Mouse (Mus musculus): ENCODE measurements around the gene Stpg4. TPM values are rescaled to one million over a fixed set of nuclear protein-coding genes. Genes with fewer than 3 reads are reported as not detected.

Stpg4 gene
- polyA plus RNA-seq, 1 experiment from 2014 or later, result not detected

DNA sequence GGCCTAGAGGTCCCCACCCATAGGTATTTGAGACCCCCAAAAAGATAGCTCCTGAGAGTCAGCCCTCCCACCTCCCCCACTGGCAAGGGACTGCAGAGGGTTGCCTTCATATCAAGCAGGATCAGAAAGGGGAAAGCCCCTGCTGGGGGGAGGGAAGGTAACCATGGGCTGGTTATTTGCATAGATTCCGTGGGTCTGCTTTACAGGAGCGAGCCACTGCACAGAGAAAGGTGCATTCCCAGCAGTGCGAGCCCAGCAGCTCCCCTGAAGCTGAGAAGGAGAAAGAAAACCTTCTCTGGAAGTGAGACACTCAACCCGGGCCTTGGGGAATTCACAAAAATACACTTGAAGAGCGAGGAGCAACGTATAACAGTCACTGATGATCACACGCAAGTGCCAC, 9.5 kb downstream of the Stpg4 start:
- Histone ChIP-seq H3K36me3 (replicated peaks) (no peaks in the 10 kb centered on the region), H3K9ac (no peak overlapping the region), H3K9me3 (replicated peaks) (no peaks in the 10 kb centered on the region), H3K4me1 (replicated peaks) (no peaks in the 10 kb centered on the region), H3K27ac (replicated peaks) (no peak overlapping the region), H3K27me3 (no peaks in the 10 kb centered on the region), H3K4me2 (no peak overlapping the region), H3K4me3 (replicated peaks) (no peak overlapping the region)
- WGBS (ENCODE audit: insufficient replicate concordance), result 67% methylated on average over 7 of the region's 7 CpGs
- ATAC-seq (ENCODE audit: insufficient read depth), result no peak

DNA sequence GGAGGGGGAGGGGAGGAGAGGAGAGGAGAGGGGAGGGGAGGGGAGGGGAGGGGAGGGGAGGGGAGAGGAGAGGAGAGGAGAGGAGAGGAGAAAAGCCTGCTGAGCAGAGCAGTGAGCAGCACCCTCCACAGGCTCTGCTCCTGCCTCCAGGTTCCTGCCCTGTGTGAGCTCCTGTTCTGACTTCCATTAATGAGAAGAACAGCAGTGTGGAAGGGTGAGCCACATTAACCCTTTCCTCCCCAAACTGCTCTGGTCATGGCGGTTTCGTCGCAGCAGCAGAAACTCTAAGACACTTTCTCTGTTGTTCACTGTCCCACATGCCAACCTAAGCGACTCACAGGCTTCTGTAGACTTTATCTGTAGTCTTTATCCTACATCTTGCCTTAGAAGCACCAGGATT, 20.9 kb downstream of the Stpg4 start:
- ATAC-seq (ENCODE audit: insufficient read depth), result no peak
- Histone ChIP-seq H3K9ac (no peak overlapping the region), H3K27me3 (no peaks in the 10 kb centered on the region), H3K9me3 (replicated peaks) (no peaks in the 10 kb centered on the region), H3K4me1 (replicated peaks) (no peaks in the 10 kb centered on the region), H3K4me2 (no peak overlapping the region), H3K36me3 (replicated peaks) (no peaks in the 10 kb centered on the region), H3K27ac (replicated peaks) (no peak overlapping the region), H3K4me3 (replicated peaks) (no peak overlapping the region)
- 77% methylated on average over 4 of the region's 4 CpGs for WGBS (ENCODE audit: insufficient replicate concordance)

DNA sequence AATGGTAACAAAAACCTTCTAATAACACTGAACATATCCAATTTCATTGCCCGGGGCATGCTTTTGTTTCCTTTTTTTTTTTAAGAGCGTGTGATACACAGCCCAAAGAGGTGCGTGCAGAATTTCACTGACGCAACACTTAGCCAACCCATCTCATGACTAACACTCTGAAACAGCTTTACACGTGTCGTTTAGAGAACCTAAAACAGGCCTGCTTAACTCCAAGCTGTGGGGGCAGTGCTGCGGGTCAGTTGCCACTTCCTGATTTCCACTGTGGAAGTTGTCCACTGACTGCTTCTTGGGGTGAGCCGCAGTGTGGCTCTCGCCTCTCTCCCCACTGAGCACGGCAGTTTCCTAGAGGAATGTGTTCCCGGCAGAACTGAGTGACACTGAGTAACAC, 22.0 kb downstream of the Stpg4 start:
- Histone ChIP-seq H3K4me1 (replicated peaks) (no peaks in the 10 kb centered on the region), H3K36me3 (replicated peaks) (no peaks in the 10 kb centered on the region), H3K4me2 (no peak overlapping the region), H3K27me3 (no peaks in the 10 kb centered on the region), H3K9me3 (replicated peaks) (no peaks in the 10 kb centered on the region), H3K4me3 (replicated peaks) (no peak overlapping the region), H3K9ac (no peak overlapping the region), H3K27ac (replicated peaks) (no peak overlapping the region)
- peak; percentile 28; the same call in 1 of the 2 replicates for ATAC-seq (ENCODE audit: insufficient read depth)
- WGBS (ENCODE audit: insufficient replicate concordance), result 44% methylated on average over 11 of the region's 11 CpGs

DNA sequence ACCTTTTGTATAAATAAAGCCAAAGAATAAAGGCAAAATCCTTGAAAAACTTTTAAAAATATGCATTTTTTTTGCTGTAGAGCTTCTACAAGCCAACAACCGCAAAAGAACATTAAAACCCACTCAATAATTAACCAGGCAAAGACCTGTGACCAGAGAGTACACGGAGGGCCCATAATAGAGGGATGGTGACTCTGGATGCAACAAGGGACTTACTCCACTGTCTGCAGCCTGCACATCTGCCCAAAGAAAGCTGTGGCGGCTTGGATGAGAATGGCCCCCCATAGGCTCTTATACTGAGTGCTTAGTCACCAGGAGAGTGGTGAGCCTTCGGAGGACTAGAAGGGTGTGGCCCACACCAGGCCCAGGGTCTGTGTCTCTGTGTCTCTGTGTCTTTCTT, 24.1 kb downstream of the Stpg4 start:
- Histone ChIP-seq H3K36me3 (replicated peaks) (no peaks in the 10 kb centered on the region), H3K4me1 (replicated peaks) (no peaks in the 10 kb centered on the region), H3K9ac (no peak overlapping the region), H3K27me3 (no peaks in the 10 kb centered on the region), H3K4me3 (replicated peaks) (no peak overlapping the region), H3K27ac (replicated peaks) (no peak overlapping the region), H3K9me3 (replicated peaks) (no peaks in the 10 kb centered on the region), H3K4me2 (no peak overlapping the region)
- no peak for ATAC-seq (ENCODE audit: insufficient read depth)
- WGBS (ENCODE audit: insufficient replicate concordance), result 56% methylated on average over 4 of the region's 4 CpGs

DNA sequence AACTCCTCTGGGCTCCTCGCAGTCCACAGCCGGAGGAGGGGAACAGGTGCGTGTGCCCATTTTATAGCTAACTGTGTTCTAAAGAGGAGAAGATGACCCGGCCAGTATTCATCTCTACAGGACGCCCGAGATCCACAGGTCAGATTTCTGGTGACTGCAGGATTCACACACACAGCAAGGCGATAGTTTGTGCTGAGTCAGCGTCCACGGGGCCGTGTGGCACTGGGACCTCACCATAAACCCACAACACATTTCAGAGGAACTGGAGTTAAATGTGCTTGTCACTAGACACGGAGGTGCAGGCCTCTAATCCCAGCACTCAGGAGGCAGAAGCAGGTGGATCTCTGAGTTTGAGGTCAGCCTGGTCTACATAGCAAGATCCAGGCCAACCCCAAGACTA, 25.1 kb downstream of the Stpg4 start:
- no peaks in the 10 kb centered on the region for H3K9me3 ChIP-seq (replicated peaks)
- no peaks in the 10 kb centered on the region for H3K4me1 ChIP-seq (replicated peaks)
- no peaks in the 10 kb centered on the region for H3K36me3 ChIP-seq (replicated peaks)
- no peak overlapping the region for H3K4me2 ChIP-seq
- H3K4me3 ChIP-seq (replicated peaks), result no peak overlapping the region
- H3K27me3 ChIP-seq, result no peaks in the 10 kb centered on the region
- H3K9ac ChIP-seq, result no peak overlapping the region
- H3K27ac ChIP-seq (replicated peaks), result no peak overlapping the region
- WGBS (ENCODE audit: insufficient replicate concordance), result 62% methylated on average over 11 of the region's 11 CpGs
- ATAC-seq (ENCODE audit: insufficient read depth), result no peak

DNA sequence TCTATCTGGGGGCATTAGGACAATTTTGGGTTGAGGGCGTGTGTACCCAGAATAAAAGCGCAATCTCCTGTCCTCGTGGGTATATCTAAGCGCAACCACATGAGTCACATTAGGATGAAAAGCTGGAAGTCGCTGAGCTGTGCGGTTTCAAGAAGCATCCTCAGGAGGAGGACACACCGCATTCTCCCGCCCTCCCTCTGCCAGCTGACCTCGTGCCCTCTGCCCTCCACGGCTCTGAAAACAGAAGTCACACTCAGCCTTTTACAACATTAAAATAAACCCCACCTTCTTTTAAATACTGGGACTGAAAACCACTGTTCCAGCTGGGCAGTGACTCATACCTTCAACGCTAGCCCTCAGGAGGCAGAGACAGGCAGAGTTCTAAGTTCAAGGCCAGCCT, 30.5 kb downstream of the Stpg4 start:
- no peak for ATAC-seq (ENCODE audit: insufficient read depth)
- H3K4me3 ChIP-seq (replicated peaks), result no peak overlapping the region

DNA sequence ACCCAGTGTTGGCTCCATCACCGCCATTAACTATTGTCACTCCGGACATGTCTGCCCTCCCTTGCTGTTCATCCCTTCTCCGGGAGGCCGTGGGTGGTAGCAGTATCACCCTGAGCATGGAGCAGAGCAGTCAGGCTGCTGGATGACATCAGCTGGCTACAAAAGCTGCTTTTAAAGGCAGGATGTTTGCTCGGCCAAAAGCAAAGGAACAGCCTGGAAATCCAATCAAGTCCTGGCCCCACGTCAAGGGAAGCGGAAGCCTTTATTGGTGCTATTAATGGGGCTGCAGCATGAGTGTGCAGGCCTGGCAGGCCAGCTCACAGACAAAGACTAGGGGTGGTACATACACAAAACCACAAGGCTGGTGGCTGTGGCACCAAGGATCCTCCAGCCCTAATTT, 36.3 kb downstream of the Stpg4 start:
- Histone ChIP-seq H3K27me3 (no peaks in the 10 kb centered on the region), H3K4me3 (replicated peaks) (no peak overlapping the region), H3K27ac (replicated peaks) (no peak overlapping the region), H3K9me3 (replicated peaks) (no peaks in the 10 kb centered on the region), H3K4me2 (no peak overlapping the region), H3K36me3 (replicated peaks) (no peaks in the 10 kb centered on the region), H3K9ac (no peak overlapping the region), H3K4me1 (replicated peaks) (no peaks in the 10 kb centered on the region)
- 45% methylated on average over 7 of the region's 7 CpGs for WGBS (ENCODE audit: insufficient replicate concordance)
- ATAC-seq (ENCODE audit: insufficient read depth), result no peak

More for the DNA sequence above, 30.5 kb downstream of the Stpg4 start:
- H3K27me3 ChIP-seq, result no peaks in the 10 kb centered on the region
- H3K9me3 ChIP-seq (replicated peaks), result no peaks in the 10 kb centered on the region
- no peaks in the 10 kb centered on the region for H3K36me3 ChIP-seq (replicated peaks)
- 60% methylated on average over 11 of the region's 11 CpGs for WGBS (ENCODE audit: insufficient replicate concordance)
- H3K27ac ChIP-seq (replicated peaks), result no peak overlapping the region
- H3K4me1 ChIP-seq (replicated peaks), result no peaks in the 10 kb centered on the region
- no peak overlapping the region for H3K9ac ChIP-seq
- no peak overlapping the region for H3K4me2 ChIP-seq

DNA sequence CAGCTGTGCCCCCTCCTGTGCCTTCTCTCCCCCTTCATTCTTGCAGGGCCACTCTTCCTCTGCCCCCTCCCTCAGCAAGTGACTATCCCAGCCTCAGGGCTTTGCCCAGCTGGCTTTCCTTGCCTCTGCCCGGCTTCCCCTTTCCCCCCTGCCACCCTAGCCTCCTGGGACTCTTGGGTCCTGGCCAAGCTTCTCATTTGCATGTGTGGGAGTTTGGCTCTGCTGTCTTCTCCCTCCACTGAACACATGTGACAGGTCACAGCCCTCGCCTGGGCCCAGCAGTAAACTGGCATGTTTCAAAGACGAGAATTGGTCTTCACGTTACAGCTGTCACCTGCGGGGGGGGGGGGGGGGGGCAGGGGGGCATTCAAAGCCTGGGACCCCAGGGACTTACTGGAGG, 40.5 kb downstream of the Stpg4 start:
- no peaks in the 10 kb centered on the region for H3K4me1 ChIP-seq (replicated peaks)
- no peak overlapping the region for H3K4me2 ChIP-seq
- ATAC-seq (ENCODE audit: insufficient read depth), result no peak
- H3K4me3 ChIP-seq (replicated peaks), result no peak overlapping the region
- no peak overlapping the region for H3K9ac ChIP-seq
- no peak overlapping the region for H3K27ac ChIP-seq (replicated peaks)
- WGBS (ENCODE audit: insufficient replicate concordance), result 40% methylated on average over 4 of the region's 5 CpGs
- H3K36me3 ChIP-seq (replicated peaks), result no peaks in the 10 kb centered on the region
- H3K9me3 ChIP-seq (replicated peaks), result no peaks in the 10 kb centered on the region
- H3K27me3 ChIP-seq, result no peaks in the 10 kb centered on the region

DNA sequence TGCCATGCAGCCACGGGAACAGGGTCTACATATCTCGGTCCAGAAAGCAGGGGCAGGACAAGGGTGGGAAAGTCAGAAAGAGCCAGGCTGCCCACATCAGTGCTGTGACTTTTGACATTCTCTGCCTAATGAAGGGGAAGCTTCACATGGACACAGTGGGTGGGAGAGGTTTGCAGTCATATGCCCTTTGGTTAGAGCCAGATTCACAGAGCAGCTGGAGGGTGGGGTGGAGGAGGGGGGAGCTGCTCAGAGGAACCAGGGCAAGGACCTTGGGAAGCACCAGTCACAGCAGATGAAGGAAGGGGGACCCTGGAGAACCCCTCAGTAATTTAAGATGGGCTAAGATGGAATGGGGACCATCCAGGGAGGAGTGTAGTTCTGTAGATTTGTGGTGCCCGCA, 41.7 kb downstream of the Stpg4 start:
- no peak overlapping the region for H3K4me2 ChIP-seq
- no peak for ATAC-seq (ENCODE audit: insufficient read depth)
- no peak overlapping the region for H3K4me3 ChIP-seq (replicated peaks)
- H3K27me3 ChIP-seq, result no peaks in the 10 kb centered on the region
- no peaks in the 10 kb centered on the region for H3K36me3 ChIP-seq (replicated peaks)
- no peaks in the 10 kb centered on the region for H3K9me3 ChIP-seq (replicated peaks)
- no peak overlapping the region for H3K9ac ChIP-seq
- WGBS (ENCODE audit: insufficient replicate concordance), result 60% methylated on average over 3 of the region's 3 CpGs
- no peak overlapping the region for H3K27ac ChIP-seq (replicated peaks)
- H3K4me1 ChIP-seq (replicated peaks), result no peaks in the 10 kb centered on the region

DNA sequence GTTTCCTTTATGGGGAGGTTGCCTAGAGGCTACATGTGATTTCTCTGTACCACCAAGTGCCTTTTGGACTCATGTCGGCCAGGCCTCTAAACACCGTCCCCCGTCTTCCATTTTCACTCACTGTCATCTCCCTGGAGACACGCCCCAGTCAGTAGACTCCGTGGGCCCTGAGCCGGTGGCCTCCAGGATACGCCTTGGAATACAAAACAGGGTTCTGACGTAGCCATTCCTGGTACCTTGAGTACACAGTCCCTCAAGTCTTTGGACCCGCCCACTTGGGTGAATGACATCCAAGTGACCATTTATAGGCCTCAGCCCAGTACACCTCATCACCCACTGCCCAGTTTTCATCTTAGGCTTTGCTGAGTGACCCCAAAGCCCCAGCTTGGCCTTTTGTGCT, 46.9 kb downstream of the Stpg4 start:
- H3K27me3 ChIP-seq, result no peaks in the 10 kb centered on the region
- no peak overlapping the region for H3K4me3 ChIP-seq (replicated peaks)
- no peak overlapping the region for H3K27ac ChIP-seq (replicated peaks)
- H3K4me2 ChIP-seq, result no peak overlapping the region
- no peaks in the 10 kb centered on the region for H3K9me3 ChIP-seq (replicated peaks)
- WGBS (ENCODE audit: insufficient replicate concordance), result 75% methylated on average over 9 of the region's 9 CpGs
- no peak overlapping the region for H3K9ac ChIP-seq
- no peaks in the 10 kb centered on the region for H3K36me3 ChIP-seq (replicated peaks)
- no peak for ATAC-seq (ENCODE audit: insufficient read depth)
- H3K4me1 ChIP-seq (replicated peaks), result peaks cover 28% of the 10 kb centered on the region

DNA sequence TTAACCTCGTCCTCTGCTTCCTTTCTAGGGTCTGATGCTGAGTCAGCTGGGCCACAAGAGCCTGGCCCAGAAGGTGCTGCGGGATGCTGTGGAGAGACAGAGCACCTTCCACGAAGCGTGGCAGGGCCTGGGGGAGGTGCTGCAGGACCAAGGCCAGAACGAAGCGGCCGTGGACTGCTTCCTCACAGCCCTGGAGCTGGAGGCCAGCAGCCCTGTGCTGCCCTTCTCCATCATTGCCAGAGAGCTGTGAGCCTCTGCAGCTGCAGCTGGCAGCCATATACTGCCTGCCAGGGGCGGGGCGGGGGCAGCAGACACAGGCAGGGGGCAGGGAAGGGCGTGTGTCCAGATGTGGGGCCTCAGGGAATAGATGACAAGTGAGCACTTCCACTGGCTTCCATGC, 47.7 kb downstream of the Stpg4 start:
- Histone ChIP-seq H3K4me1 (replicated peaks) (peaks cover 28% of the 10 kb centered on the region), H3K36me3 (replicated peaks) (no peaks in the 10 kb centered on the region), H3K4me2 (no peak overlapping the region), H3K9me3 (replicated peaks) (no peaks in the 10 kb centered on the region), H3K27ac (replicated peaks) (no peak overlapping the region), H3K27me3 (no peaks in the 10 kb centered on the region), H3K9ac (no peak overlapping the region), H3K4me3 (replicated peaks) (no peak overlapping the region)
- 54% methylated on average over 10 of the region's 10 CpGs for WGBS (ENCODE audit: insufficient replicate concordance)
- ATAC-seq (ENCODE audit: insufficient read depth), result no peak

DNA sequence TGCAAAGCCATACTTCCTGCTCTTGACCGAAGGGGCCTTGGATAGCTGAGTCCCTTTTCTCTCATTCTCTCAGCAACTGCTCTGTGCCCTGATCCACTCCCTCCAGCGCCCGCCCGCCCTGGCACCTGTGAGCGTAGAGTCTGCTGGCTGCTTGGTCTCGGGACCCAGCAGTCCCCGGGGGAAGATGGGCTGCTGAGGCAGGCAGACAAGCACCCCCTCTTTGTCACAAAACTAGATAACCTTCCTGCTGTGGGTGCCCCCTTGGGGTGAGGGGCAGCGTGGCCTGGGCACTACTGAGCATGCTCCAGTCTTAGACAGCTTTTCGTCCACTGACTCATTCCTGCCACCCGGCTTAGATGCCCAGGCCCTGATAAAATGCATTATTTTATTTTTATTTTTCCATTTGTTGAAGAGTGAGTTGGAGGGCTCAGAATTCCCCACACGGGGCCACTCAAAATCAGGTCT, 48.3 kb downstream of the Stpg4 start:
- no peak for ATAC-seq (ENCODE audit: insufficient read depth)
- H3K27ac ChIP-seq (replicated peaks), result no peak overlapping the region

More for the DNA sequence above, 48.3 kb downstream of the Stpg4 start:
- Histone ChIP-seq H3K9ac (no peak overlapping the region), H3K4me1 (replicated peaks) (peaks cover 28% of the 10 kb centered on the region), H3K4me2 (no peak overlapping the region), H3K36me3 (replicated peaks) (no peaks in the 10 kb centered on the region), H3K27me3 (no peaks in the 10 kb centered on the region), H3K4me3 (replicated peaks) (no peak overlapping the region), H3K9me3 (replicated peaks) (no peaks in the 10 kb centered on the region)
- WGBS (ENCODE audit: insufficient replicate concordance), result 64% methylated on average over 11 of the region's 11 CpGs

Data from liver, embryonic 15.5 days (tissue).